Comparison of ENCODE assay signal across 11 mouse cellular contexts in the genomic region with DNA sequence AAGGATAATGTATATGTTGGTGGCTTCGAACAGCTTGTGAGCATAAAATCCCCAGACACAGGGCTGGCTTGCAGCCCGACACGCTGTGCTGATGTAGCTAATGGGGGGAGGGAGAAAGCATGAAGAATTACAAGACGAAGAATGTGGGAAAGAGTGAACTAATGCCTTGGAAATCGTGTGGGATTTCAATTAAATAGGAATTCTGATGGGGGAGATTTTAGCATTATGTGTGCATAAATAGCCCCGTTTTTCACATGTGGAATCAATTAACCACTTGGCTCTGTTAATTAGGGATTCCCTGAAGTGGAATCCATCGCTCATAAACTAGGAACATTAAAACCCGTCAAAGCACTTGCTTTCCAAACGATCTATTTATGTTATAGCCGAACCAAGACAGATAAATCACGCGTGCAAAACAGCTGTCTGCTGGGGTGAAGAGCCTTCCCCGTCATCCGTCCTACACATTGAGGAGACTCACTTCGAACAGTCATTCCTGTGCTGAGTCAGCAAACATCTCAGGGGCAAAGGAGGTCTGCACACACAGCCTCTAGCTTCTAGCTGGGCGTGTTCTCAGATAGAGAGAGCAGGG.
DNase-seq lines count a peak whose midpoint lies in the region; ATAC-seq and TF ChIP-seq lines count a peak whose summit lies in the region.
"Had no signal": no experiment of that assay in that cellular context is flagged by ENCODE, and none has a peak within 500 bp of the region (broad histone marks: within the 10 kb centered on the region; RNA-seq: fewer than 3 reads in every experiment).

No protein-coding gene starts in this region.

- no peak for TF ChIP-seq CTCF in forebrain, postnatal 0 days (IDR thresholded peaks at IDR 0.05; ENCODE audit: low read depth)

- H3K36me3 ChIP-seq in midbrain, embryonic 14.5 days (ENCODE audit: control insufficient read depth, insufficient read depth, low read length) = no peaks in the 10 kb centered on the region
- no peaks in the 10 kb centered on the region for H3K36me3 ChIP-seq in midbrain, embryonic 15.5 days (replicated peaks)
- H3K36me3 ChIP-seq in forebrain, postnatal 0 days (ENCODE audit: insufficient read depth) = no peaks in the 10 kb centered on the region
- no peaks in the 10 kb centered on the region for H3K36me3 ChIP-seq in stomach, embryonic 15.5 days

- no peaks in the 10 kb centered on the region for H3K4me1 ChIP-seq in midbrain, embryonic 14.5 days (ENCODE audit: control insufficient read depth, insufficient read depth, low read length)
- H3K4me1 ChIP-seq in midbrain, embryonic 15.5 days = 0 out of 2 replicates have a peak, but pooled peaks cover 2% of the 10 kb centered on the region
- 0 out of 2 replicates have a peak, but pooled peaks cover 5% of the 10 kb centered on the region for H3K4me1 ChIP-seq in forebrain, postnatal 0 days (ENCODE audit: insufficient read depth)
- H3K4me1 ChIP-seq in stomach, embryonic 15.5 days = 0 out of 2 replicates have a peak, but pooled peaks cover 2% of the 10 kb centered on the region

- WGBS in midbrain, embryonic 14.5 days = 68% methylated on average over 16 of the region's 16 CpGs
- WGBS in midbrain, embryonic 15.5 days = 55% methylated on average over 16 of the region's 16 CpGs
- WGBS in forebrain, postnatal 0 days = 26% methylated on average over 16 of the region's 16 CpGs
- WGBS in stomach, embryonic 15.5 days = 35% methylated on average over 16 of the region's 16 CpGs

- no peaks in the 10 kb centered on the region for H3K27me3 ChIP-seq in midbrain, embryonic 14.5 days (ENCODE audit: control insufficient read depth, insufficient read depth, low read length)
- no peaks in the 10 kb centered on the region for H3K27me3 ChIP-seq in midbrain, embryonic 15.5 days (replicated peaks)
- no peaks in the 10 kb centered on the region for H3K27me3 ChIP-seq in forebrain, postnatal 0 days (ENCODE audit: insufficient read depth, low read length)
- H3K27me3 ChIP-seq in stomach, embryonic 15.5 days (replicated peaks) = no peaks in the 10 kb centered on the region

- no peak overlapping the region; the same call in 1 of the 2 replicates for H3K4me2 ChIP-seq in midbrain, embryonic 14.5 days (ENCODE audit: low read length)
- H3K4me2 ChIP-seq in midbrain, embryonic 15.5 days = no peak overlapping the region
- H3K4me2 ChIP-seq in forebrain, postnatal 0 days (ENCODE audit: low read depth) = no peak overlapping the region
- H3K4me2 ChIP-seq in stomach, embryonic 15.5 days = peak overlapping the region; percentile 32

- H3K27ac ChIP-seq in midbrain, embryonic 14.5 days (replicated peaks; ENCODE audit: low read depth, low read length) = no peak overlapping the region
- no peak overlapping the region for H3K27ac ChIP-seq in midbrain, embryonic 15.5 days
- no peak overlapping the region for H3K27ac ChIP-seq in forebrain, postnatal 0 days (ENCODE audit: low read depth, low read length)
- H3K27ac ChIP-seq in stomach, embryonic 15.5 days = no peak overlapping the region
- H3K27ac ChIP-seq: macrophage had no signal

- H3K9ac ChIP-seq in midbrain, embryonic 14.5 days (replicated peaks; ENCODE audit: low read length) = no peak overlapping the region
- no peak overlapping the region for H3K9ac ChIP-seq in midbrain, embryonic 15.5 days
- H3K9ac ChIP-seq in forebrain, postnatal 0 days = no peak overlapping the region
- H3K9ac ChIP-seq in stomach, embryonic 15.5 days = no peak overlapping the region

- intact Hi-C loops in heart, postnatal 10 days (cut with DNase I) = no loop called here

- no peak overlapping the region for H3K4me3 ChIP-seq in midbrain, embryonic 14.5 days (replicated peaks; ENCODE audit: low read depth, low read length)
- no peak overlapping the region for H3K4me3 ChIP-seq in midbrain, embryonic 15.5 days
- no peak overlapping the region for H3K4me3 ChIP-seq in forebrain, postnatal 0 days (ENCODE audit: low read depth, low read length)
- H3K4me3 ChIP-seq in stomach, embryonic 15.5 days (replicated peaks) = no peak overlapping the region

- DNase-seq in heart, adult 11 months = peak; percentile 82
- no peak for DNase-seq in heart, postnatal 10 days
- DNase-seq in midbrain, embryonic 14.5 days = peak; percentile 39
- peak; percentile 56 for DNase-seq in forebrain, postnatal 0 days
- no peak for DNase-seq in thymus, postnatal 25 days
- no peak for DNase-seq in urinary bladder, postnatal 25 days (ENCODE audit: low spot score)
- DNase-seq: cerebellum, postnatal 25 days had no signal

- H3K9me3 ChIP-seq in midbrain, embryonic 14.5 days (ENCODE audit: control insufficient read depth, low read length) = no peaks in the 10 kb centered on the region
- H3K9me3 ChIP-seq in midbrain, embryonic 15.5 days = no peaks in the 10 kb centered on the region
- H3K9me3 ChIP-seq in forebrain, postnatal 0 days (ENCODE audit: low read length) = no peaks in the 10 kb centered on the region
- no peaks in the 10 kb centered on the region for H3K9me3 ChIP-seq in stomach, embryonic 15.5 days

- no peak for ATAC-seq in midbrain, embryonic 14.5 days (ENCODE audit: low FRiP score, low TSS enrichment)
- ATAC-seq in midbrain, embryonic 15.5 days (replicated peaks) = no peak; the same call in 1 of the 2 replicates
- peak; percentile 36; the same call in 1 of the 2 replicates for ATAC-seq in forebrain, postnatal 0 days
- 0 out of 2 replicates have a peak, but pooled peaks have one; percentile 60 for ATAC-seq in stomach, embryonic 15.5 days (ENCODE audit: insufficient read depth, low FRiP score, low read depth)
- ATAC-seq: activated CD4-positive, CD25-positive, alpha-beta regulatory T cell, adult 4 months had no signal

Comparison
In these comparisons a context has a peak if more than half of its experiments do, and no peak if none do; other contexts are left out.
1. DNase-seq: peak in heart, adult 11 months (single experiment), midbrain, embryonic 14.5 days (single experiment) and forebrain, postnatal 0 days (single experiment); none in heart, postnatal 10 days (0 of 2), thymus, postnatal 25 days (single experiment) and urinary bladder, postnatal 25 days (single experiment).
2. ATAC-seq: peak in forebrain, postnatal 0 days (single experiment) and stomach, embryonic 15.5 days (single experiment); none in midbrain, embryonic 14.5 days (single experiment) and midbrain, embryonic 15.5 days (single experiment).